Mouse (Mus musculus) adrenal gland, postnatal 10 days (tissue): ENCODE measurements around the gene Fat3. TPM values are rescaled to one million over a fixed set of nuclear protein-coding genes. Genes with fewer than 3 reads are reported as not detected.

Experiments
- DNase-seq: peaks from one replicate; pipeline ENCODE4 v3.0.0; 2021; ENCODE audit warnings: mixed read lengths
- total RNA-seq, 2 experiments: library from RNA; stranded (reverse); gene quantifications; 2 replicates each; pipeline ENCODE4 v1.2.3; 2021

Gene Fat3
- total RNA-seq, 2 experiments from 2014 or later: 2.6 TPM

DNA sequence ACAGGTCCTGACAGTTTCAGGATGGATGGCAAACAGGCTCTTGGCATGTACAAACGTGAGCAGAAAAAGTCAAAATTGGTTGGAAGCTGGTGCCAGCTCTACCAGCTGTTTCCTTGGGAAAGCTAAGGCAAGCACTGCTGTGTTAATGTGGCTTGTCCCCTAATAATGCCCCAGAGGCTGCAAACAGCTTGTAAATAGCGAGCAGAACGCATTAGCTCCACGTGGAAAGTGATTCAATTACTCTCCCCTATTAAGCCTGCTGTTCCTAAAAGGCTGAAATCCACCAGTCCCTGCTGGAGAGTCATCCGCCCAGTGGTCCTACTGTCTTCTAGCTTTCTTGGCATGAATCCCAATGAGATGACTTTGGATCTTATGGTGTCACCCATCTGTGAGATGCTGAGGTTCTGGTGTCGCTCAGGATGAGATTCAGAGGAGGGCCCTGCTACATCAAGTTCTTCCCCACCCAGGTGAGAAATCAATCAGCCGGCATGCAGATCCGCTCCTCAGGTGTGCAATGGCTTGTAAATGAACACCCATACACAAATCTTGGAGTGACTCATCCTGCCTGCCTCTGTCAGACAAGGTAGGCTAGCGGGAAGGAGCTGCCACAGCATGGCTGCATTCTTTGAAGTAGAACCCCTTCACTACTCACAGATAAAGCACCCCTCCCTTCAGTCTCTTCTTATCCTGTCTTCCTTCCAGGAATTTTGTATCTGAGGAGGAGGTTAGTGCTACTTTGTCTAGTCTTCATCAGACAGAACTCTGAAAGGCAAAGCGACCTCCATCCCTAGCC, 634.6 kb downstream of the Fat3 start:
- no peak for DNase-seq

DNA sequence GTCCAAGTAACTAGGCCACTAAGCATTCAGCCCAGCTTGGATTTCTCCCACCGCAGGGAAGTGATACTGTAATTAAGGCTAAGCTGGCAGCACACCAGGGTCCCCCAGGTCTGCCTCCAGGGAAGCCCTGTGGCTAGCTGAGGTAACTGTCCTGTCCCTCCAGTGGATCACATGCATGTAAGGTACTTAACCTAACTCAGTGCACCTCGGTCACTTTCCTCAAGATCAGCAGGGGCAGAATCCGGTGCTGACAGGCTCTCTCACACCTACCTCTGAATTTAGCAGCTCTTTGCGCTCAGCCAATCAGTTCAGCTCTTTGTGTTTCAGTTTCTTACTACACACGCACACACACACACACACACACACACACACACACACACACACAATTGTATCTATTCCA, 639.7 kb downstream of the Fat3 start:
- no peak for DNase-seq
